Mouse (Mus musculus): ENCODE measurements around the gene Frmpd1. TPM values are rescaled to one million over a fixed set of nuclear protein-coding genes. Genes with fewer than 3 reads are reported as not detected.

Gene Frmpd1
- total and polyA plus RNA-seq, 2 experiments from 2014 or later: 3.0 to 9.6 TPM

- H3K4me1 ChIP-seq (ENCODE audit: insufficient read depth, low read length): no peaks in the 10 kb centered on the region
- ATAC-seq (ENCODE audit: low FRiP score) (no peak), DNase-seq (ENCODE audit: low spot score) (no peak)
- H3K4me2 ChIP-seq (ENCODE audit: low read depth, low read length, poor library complexity, severe bottlenecking): no peak overlapping the region
- WGBS: 95% methylated on average over 6 of the region's 6 CpGs
- no peak overlapping the region for H3K9ac ChIP-seq (replicated peaks; ENCODE audit: low read length, poor library complexity, severe bottlenecking)
- no peak for TF ChIP-seq CTCF (IDR thresholded peaks at IDR 0.05)
- H3K27ac ChIP-seq (ENCODE audit: low read depth, low read length): no peak overlapping the region
- no peaks in the 10 kb centered on the region for H3K9me3 ChIP-seq (ENCODE audit: low read length)
- no peak overlapping the region for H3K4me3 ChIP-seq (ENCODE audit: low read depth, low read length)
- H3K27me3 ChIP-seq (ENCODE audit: insufficient read depth, low read length): no peaks in the 10 kb centered on the region
- H3K36me3 ChIP-seq (ENCODE audit: insufficient read depth, low read length): peaks cover 29% of the 10 kb centered on the region
Measured at GRCm38 (mm10) chr4:45308606-45309005, 123.9 kb downstream of the Frmpd1 start.

- no peak overlapping the region for H3K4me2 ChIP-seq (ENCODE audit: low read depth, low read length, poor library complexity, severe bottlenecking)
- DNase-seq (ENCODE audit: low spot score) (no peak), ATAC-seq (ENCODE audit: low FRiP score) (no peak)
- no peaks in the 10 kb centered on the region for H3K4me1 ChIP-seq (ENCODE audit: insufficient read depth, low read length)
- no peak overlapping the region for H3K9ac ChIP-seq (replicated peaks; ENCODE audit: low read length, poor library complexity, severe bottlenecking)
- no peak overlapping the region for H3K4me3 ChIP-seq (ENCODE audit: low read depth, low read length)
- H3K27ac ChIP-seq (ENCODE audit: low read depth, low read length): no peak overlapping the region
- H3K9me3 ChIP-seq (ENCODE audit: low read length): no peaks in the 10 kb centered on the region
- no peak for TF ChIP-seq CTCF (IDR thresholded peaks at IDR 0.05)
- WGBS: 93% methylated on average over 2 of the region's 2 CpGs
- no peaks in the 10 kb centered on the region for H3K27me3 ChIP-seq (ENCODE audit: insufficient read depth, low read length)
- peaks cover 24% of the 10 kb centered on the region for H3K36me3 ChIP-seq (ENCODE audit: insufficient read depth, low read length)
Measured at GRCm38 (mm10) chr4:45311056-45311455, 126.4 kb downstream of the Frmpd1 start.

- peak overlapping the region; percentile 90 for H3K9ac ChIP-seq (replicated peaks; ENCODE audit: low read length, poor library complexity, severe bottlenecking)
- TF ChIP-seq CTCF (IDR thresholded peaks at IDR 0.05): peak; percentile 10; the same call in 1 of the 2 replicates
- ATAC-seq (ENCODE audit: low FRiP score) (peak; percentile 92), DNase-seq (ENCODE audit: low spot score) (peak; percentile 87)
- peaks cover 21% of the 10 kb centered on the region for H3K36me3 ChIP-seq (ENCODE audit: insufficient read depth, low read length)
- no peaks in the 10 kb centered on the region for H3K9me3 ChIP-seq (ENCODE audit: low read length)
- H3K4me3 ChIP-seq (ENCODE audit: low read depth, low read length): peak overlapping the region; percentile 92
- peak overlapping the region; percentile 78 for H3K4me2 ChIP-seq (ENCODE audit: low read depth, low read length, poor library complexity, severe bottlenecking)
- peaks cover 7% of the 10 kb centered on the region; the same call in 1 of the 2 replicates for H3K4me1 ChIP-seq (ENCODE audit: insufficient read depth, low read length)
- peak overlapping the region; percentile 84 for H3K27ac ChIP-seq (ENCODE audit: low read depth, low read length)
- WGBS: under 1% methylated on average over 56 of the region's 56 CpGs
- peaks cover 5% of the 10 kb centered on the region for H3K27me3 ChIP-seq (ENCODE audit: insufficient read depth, low read length)
Measured at GRCm38 (mm10) chr4:45320159-45320816, 135.6 kb downstream of the Frmpd1 start.

- Histone ChIP-seq H3K9me3 (ENCODE audit: low read length) (no peaks in the 10 kb centered on the region), H3K4me1 (ENCODE audit: insufficient read depth, low read length) (no peaks in the 10 kb centered on the region), H3K4me2 (ENCODE audit: low read depth, low read length, poor library complexity, severe bottlenecking) (no peak overlapping the region), H3K4me3 (ENCODE audit: low read depth, low read length) (no peak overlapping the region), H3K27ac (ENCODE audit: low read depth, low read length) (no peak overlapping the region), H3K9ac (replicated peaks; ENCODE audit: low read length, poor library complexity, severe bottlenecking) (no peak overlapping the region), H3K36me3 (ENCODE audit: insufficient read depth, low read length) (no peaks in the 10 kb centered on the region), H3K27me3 (ENCODE audit: insufficient read depth, low read length) (0 out of 2 replicates have a peak, but pooled peaks cover 4% of the 10 kb centered on the region)
- no peak for DNase-seq (ENCODE audit: low spot score)
- no peak for ATAC-seq (ENCODE audit: low FRiP score)
- TF ChIP-seq CTCF (IDR thresholded peaks at IDR 0.05): no peak
- WGBS: 78% methylated on average over 7 of the region's 7 CpGs
Measured at GRCm38 (mm10) chr4:45331139-45331538, 146.5 kb downstream of the Frmpd1 start.

- no peak for ATAC-seq (ENCODE audit: low FRiP score)
- Histone ChIP-seq H3K9ac (replicated peaks; ENCODE audit: low read length, poor library complexity, severe bottlenecking) (no peak overlapping the region), H3K4me3 (ENCODE audit: low read depth, low read length) (no peak overlapping the region), H3K36me3 (ENCODE audit: insufficient read depth, low read length) (no peaks in the 10 kb centered on the region), H3K4me2 (ENCODE audit: low read depth, low read length, poor library complexity, severe bottlenecking) (no peak overlapping the region), H3K9me3 (ENCODE audit: low read length) (no peaks in the 10 kb centered on the region), H3K27me3 (ENCODE audit: insufficient read depth, low read length) (0 out of 2 replicates have a peak, but pooled peaks cover 4% of the 10 kb centered on the region), H3K4me1 (ENCODE audit: insufficient read depth, low read length) (no peaks in the 10 kb centered on the region), H3K27ac (ENCODE audit: low read depth, low read length) (no peak overlapping the region)
- DNase-seq (ENCODE audit: low spot score): no peak
- TF ChIP-seq CTCF (IDR thresholded peaks at IDR 0.05): no peak
- 64% methylated on average over 3 of the region's 3 CpGs for WGBS
Measured at GRCm38 (mm10) chr4:45332466-45332865, 147.8 kb downstream of the Frmpd1 start.

Other genes starting within 250 kb of the Frmpd1 start
- 14.5 and 18.2 TPM in 2 replicates for gene Grhpr, start 203.5 kb upstream of the Frmpd1 start, total RNA-seq (2014; rRNA removed)
- gene Grhpr, start 203.5 kb upstream of the Frmpd1 start, polyA plus RNA-seq (2015; fragmentation: Nextera tagmentation; extraction: Ambion mirVana): 31.1 and 34.1 TPM in 2 replicates
- 57.3 and 57.6 TPM in 2 replicates for gene Zbtb5, start 172.5 kb upstream of the Frmpd1 start, total RNA-seq (2014; rRNA removed)
- 34.4 and 35.9 TPM in 2 replicates for gene Zbtb5, start 172.5 kb upstream of the Frmpd1 start, polyA plus RNA-seq (2015; fragmentation: Nextera tagmentation; extraction: Ambion mirVana)
- gene Polr1e, start 166.3 kb upstream of the Frmpd1 start, total RNA-seq (2014; rRNA removed): 12.0 and 17.2 TPM in 2 replicates
- gene Polr1e, start 166.3 kb upstream of the Frmpd1 start, polyA plus RNA-seq (2015; fragmentation: Nextera tagmentation; extraction: Ambion mirVana): 21.0 and 22.1 TPM in 2 replicates
- 22.1 and 24.6 TPM in 2 replicates for gene Fbxo10, start 100.3 kb upstream of the Frmpd1 start, total RNA-seq (2014; rRNA removed)
- gene Fbxo10, start 100.3 kb upstream of the Frmpd1 start, polyA plus RNA-seq (2015; fragmentation: Nextera tagmentation; extraction: Ambion mirVana): 13.7 and 14.6 TPM in 2 replicates
- gene Tomm5, start 76.8 kb upstream of the Frmpd1 start, total RNA-seq (2014; rRNA removed): 109 and 128 TPM in 2 replicates
- gene Tomm5, start 76.8 kb upstream of the Frmpd1 start, polyA plus RNA-seq (2015; fragmentation: Nextera tagmentation; extraction: Ambion mirVana): 194 and 204 TPM in 2 replicates
- gene Trmt10b, start 112.3 kb downstream of the Frmpd1 start, total RNA-seq (2014; rRNA removed): 9.7 and 12.5 TPM in 2 replicates
- 22.2 and 23.3 TPM in 2 replicates for gene Trmt10b, start 112.3 kb downstream of the Frmpd1 start, polyA plus RNA-seq (2015; fragmentation: Nextera tagmentation; extraction: Ambion mirVana)
- gene Dcaf10, start 157.2 kb downstream of the Frmpd1 start, total RNA-seq (2014; rRNA removed): 29.0 and 62.5 TPM in 2 replicates
- gene Dcaf10, start 157.2 kb downstream of the Frmpd1 start, polyA plus RNA-seq (2015; fragmentation: Nextera tagmentation; extraction: Ambion mirVana): 9.0 and 10.1 TPM in 2 replicates
- 19.9 and 26.2 TPM in 2 replicates for gene Exosc3, start 157.9 kb downstream of the Frmpd1 start, total RNA-seq (2014; rRNA removed)
- 21.3 and 24.3 TPM in 2 replicates for gene Exosc3, start 157.9 kb downstream of the Frmpd1 start, polyA plus RNA-seq (2015; fragmentation: Nextera tagmentation; extraction: Ambion mirVana)
- 128 and 132 TPM in 2 replicates for gene Slc25a51, start 223.9 kb downstream of the Frmpd1 start, total RNA-seq (2014; rRNA removed)
- 62.8 and 69.7 TPM in 2 replicates for gene Slc25a51, start 223.9 kb downstream of the Frmpd1 start, polyA plus RNA-seq (2015; fragmentation: Nextera tagmentation; extraction: Ambion mirVana)

Measured in midbrain, postnatal 0 days (tissue).